Mouse (Mus musculus) ES-E14 (cell line): Measurements from ENCODE around the gene Ptpn4. TPM values are rescaled to one million over a fixed set of nuclear protein-coding genes. Genes with fewer than 3 reads are reported as not detected.

ENCODE experiments used
- DNase-seq: peaks from one replicate; pipeline ENCODE4 v3.0.0-alpha.2; 2013; ENCODE audit warnings: low read depth, low spot score
- H3K27ac ChIP-seq: 2 replicates; pipeline ENCODE4 v1.5.1; 2012; ENCODE audit warnings: low read depth, mild to moderate bottlenecking, low read length, moderate library complexity, mixed read lengths; ENCODE audit not compliant: poor library complexity, insufficient read depth, severe bottlenecking
- H3K36me3 ChIP-seq: 2 replicates; pipeline ENCODE4 v1.6.1; 2012; ENCODE audit warnings: mild to moderate bottlenecking, low read length, moderate library complexity, mixed read lengths; ENCODE audit not compliant: control insufficient read depth, poor library complexity, insufficient read depth, severe bottlenecking
- H3K4me1 ChIP-seq, 2 experiments: fragments of 150-350 bp in 1 of 2; sonication (generic) in 1 of 2; 2 replicates each; pipeline ENCODE4 v1.6.1; 2012; ENCODE audit warnings: low read length in 2 of 2, mild to moderate bottlenecking in 1 of 2, mixed read lengths in 1 of 2; ENCODE audit not compliant: control insufficient read depth in 2 of 2, insufficient read depth in 2 of 2, poor library complexity in 1 of 2
- H3K4me3 ChIP-seq, 2 experiments: fragments of 150-350 bp in 1 of 2; sonication (generic) in 1 of 2; 2 replicates each; pipeline ENCODE4 v1.5.1; 2012; ENCODE audit warnings: low read length in 2 of 2, low read depth in 1 of 2, mild to moderate bottlenecking in 1 of 2, mixed read lengths in 1 of 2; ENCODE audit not compliant: insufficient read depth in 1 of 2, poor library complexity in 1 of 2, severe bottlenecking in 1 of 2
- H3K9ac ChIP-seq: 2 replicates; pipeline ENCODE4 v1.6.1; 2012; ENCODE audit warnings: low read depth, mild to moderate bottlenecking, low read length, mixed read lengths; ENCODE audit not compliant: poor library complexity, insufficient read depth, severe bottlenecking
- H3K9me3 ChIP-seq: fragments of 150-350 bp; sonication (generic); 2 replicates; pipeline ENCODE4 v1.6.1; 2012; ENCODE audit warnings: low read depth, mild to moderate bottlenecking, low read length; ENCODE audit not compliant: control insufficient read depth, insufficient read depth
- CHD2 ChIP-seq: IDR thresholded peaks from 2 replicates; pipeline ENCODE4 v1.6.1; 2014; ENCODE audit warnings: mild to moderate bottlenecking, low read depth, low read length, inconsistent platforms
- HCFC1 ChIP-seq: IDR thresholded peaks from 2 replicates; pipeline ENCODE4 v1.6.1; 2012; ENCODE audit warnings: low read length, inconsistent platforms, borderline replicate concordance; ENCODE audit not compliant: insufficient read depth
- MAFK ChIP-seq: IDR thresholded peaks from 2 replicates; pipeline ENCODE4 v1.6.1; 2014; ENCODE audit warnings: mild to moderate bottlenecking, low read depth, low read length, inconsistent platforms; ENCODE audit not compliant: insufficient read depth
- ZC3H11A ChIP-seq: IDR thresholded peaks from 2 replicates; pipeline ENCODE4 v1.6.1; 2012; ENCODE audit warnings: low read depth, mild to moderate bottlenecking, inconsistent platforms, low read length, borderline replicate concordance
- ZNF384 ChIP-seq: IDR thresholded peaks from 2 replicates; pipeline ENCODE4 v1.6.1; 2012; ENCODE audit warnings: low read depth, low read length, inconsistent platforms
- in situ Hi-C, 2 experiments: fragments of 600-800 bp; cut with MboI; formaldehyde crosslinking; loops; one replicate each; pipeline ENCODE4 v1.15.1; 2025; ENCODE audit warnings: low sequenced_read_pairs in 2 of 2, inconsistent platforms in 1 of 2; ENCODE audit not compliant: unreplicated experiment in 2 of 2
- total RNA-seq: library from RNA; depleted of rRNA; stranded (reverse); fragments of 300-350 nt; gene quantifications from 2 replicates; pipeline ENCODE4 v1.2.3, GENCODE M21; 2012

Gene Ptpn4
- total RNA-seq, 1 experiment, result 17.8 TPM

GRCm38 (mm10) chr1:119807707-119808106 is 29.7 kb downstream of the Ptpn4 start:
- in situ Hi-C loops, result no loop called here
- Histone ChIP-seq H3K4me3 (no peak overlapping the region), H3K9ac (no peak overlapping the region), H3K36me3 (no peaks in the 10 kb centered on the region), H3K27ac (no peak overlapping the region), H3K9me3 (no peaks in the 10 kb centered on the region), H3K4me1 (no peaks in the 10 kb centered on the region)
- DNase-seq, result no peak
- TF ChIP-seq ZC3H11A (no peak), HCFC1 (no peak), MAFK (no peak)

- TF ChIP-seq ZC3H11A (no peak), MAFK (no peak)
- in situ Hi-C loops, result no loop called here
- DNase-seq, result no peak
Measured at GRCm38 (mm10) chr1:119805984-119806383, 31.4 kb downstream of the Ptpn4 start.

GRCm38 (mm10) chr1:119804586-119804985 is 32.8 kb downstream of the Ptpn4 start:
- DNase-seq, result no peak
- TF ChIP-seq MAFK (no peak), CHD2 (no peak), ZNF384 (no peak), HCFC1 (no peak), ZC3H11A (no peak)
- in situ Hi-C loops, result no loop called here
- H3K9me3 ChIP-seq, result no peaks in the 10 kb centered on the region
- no peak overlapping the region for H3K27ac ChIP-seq
- H3K9ac ChIP-seq, result no peak overlapping the region
- H3K36me3 ChIP-seq, result no peaks in the 10 kb centered on the region
- H3K4me1 ChIP-seq, result no peaks in the 10 kb centered on the region
- no peak overlapping the region for H3K4me3 ChIP-seq

More at GRCm38 (mm10) chr1:119805984-119806383, 31.4 kb downstream of the Ptpn4 start:
- Histone ChIP-seq H3K4me1 (no peaks in the 10 kb centered on the region), H3K9ac (no peak overlapping the region), H3K4me3 (no peak overlapping the region), H3K9me3 (no peaks in the 10 kb centered on the region), H3K36me3 (no peaks in the 10 kb centered on the region), H3K27ac (no peak overlapping the region)

GRCm38 (mm10) chr1:119795174-119795573 is 42.2 kb downstream of the Ptpn4 start:
- H3K27ac ChIP-seq, result no peak overlapping the region
- H3K36me3 ChIP-seq, result no peaks in the 10 kb centered on the region
- H3K4me3 ChIP-seq, result no peak overlapping the region
- TF ChIP-seq CHD2 (no peak), ZNF384 (no peak), MAFK (no peak), HCFC1 (no peak), ZC3H11A (no peak)
- no peak for DNase-seq
- no peaks in the 10 kb centered on the region for H3K9me3 ChIP-seq
- H3K9ac ChIP-seq, result no peak overlapping the region
- in situ Hi-C loops, result no loop called here
- no peaks in the 10 kb centered on the region for H3K4me1 ChIP-seq

- in situ Hi-C loops, result no loop called here
- H3K9me3 ChIP-seq, result no peaks in the 10 kb centered on the region
- TF ChIP-seq HCFC1 (no peak), ZNF384 (no peak), ZC3H11A (no peak), CHD2 (no peak), MAFK (no peak)
- H3K9ac ChIP-seq, result no peak overlapping the region
- H3K4me3 ChIP-seq, result no peak overlapping the region
- DNase-seq, result no peak
- no peaks in the 10 kb centered on the region for H3K36me3 ChIP-seq
- no peak overlapping the region for H3K27ac ChIP-seq
- no peaks in the 10 kb centered on the region for H3K4me1 ChIP-seq
Measured at GRCm38 (mm10) chr1:119794342-119794741, 43.1 kb downstream of the Ptpn4 start.
